Mouse (Mus musculus) intestine, embryonic 16.5 days (tissue): ENCODE data around the gene Cacna1e. TPM values are rescaled to one million over a fixed set of nuclear protein-coding genes. Genes with fewer than 3 reads are reported as not detected.

Experiments
- ATAC-seq: fragments of 200-750 bp; cut with Nextera tagmentation; 2 replicates; pipeline ENCODE4 v1.8.0; 2017; ENCODE audit warnings: moderate TSS enrichment, moderate library complexity
- H3K27ac ChIP-seq: fragments of 300-500 bp; sonication (generic); 2 replicates; pipeline ENCODE4 v1.5.1; 2014; ENCODE audit warnings: mild to moderate bottlenecking, low read length
- H3K27me3 ChIP-seq: fragments of 300-500 bp; sonication (generic); replicated peaks from 2 replicates; pipeline ENCODE4 v1.6.1; 2014; ENCODE audit warnings: low read length, control low read depth, mixed read lengths; ENCODE audit not compliant: control insufficient read depth, insufficient read depth
- H3K36me3 ChIP-seq: fragments of 300-500 bp; sonication (generic); 2 replicates; pipeline ENCODE4 v1.6.1; 2014; ENCODE audit warnings: low read length, control low read depth; ENCODE audit not compliant: control insufficient read depth, insufficient read depth
- H3K4me1 ChIP-seq: fragments of 300-500 bp; sonication (generic); 2 replicates; pipeline ENCODE4 v1.6.1; 2014; ENCODE audit warnings: low read length, control low read depth, mixed read lengths; ENCODE audit not compliant: control insufficient read depth, insufficient read depth
- H3K4me2 ChIP-seq: fragments of 300-500 bp; sonication (generic); 2 replicates; pipeline ENCODE4 v1.6.1; 2014; ENCODE audit warnings: low read depth, low read length, control low read depth
- H3K4me3 ChIP-seq: fragments of 300-500 bp; sonication (generic); 2 replicates; pipeline ENCODE4 v1.5.1; 2014; ENCODE audit warnings: mild to moderate bottlenecking, low read length
- H3K9ac ChIP-seq: fragments of 300-500 bp; sonication (generic); 2 replicates; pipeline ENCODE4 v1.6.1; 2014; ENCODE audit warnings: low read depth, low read length
- H3K9me3 ChIP-seq: fragments of 300-500 bp; sonication (generic); 2 replicates; pipeline ENCODE4 v1.6.1; 2016; ENCODE audit warnings: low read length, control low read depth; ENCODE audit not compliant: control insufficient read depth
- WGBS: fragments of 180-500 bp; shearing (Covaris S2); extraction: QIAGEN DNeasy Blood & Tissue Kit; methylation state at CpG from one replicate; pipeline ENCODE4 v1.1.7; 2014; 5-methylcytosine and 5-hydroxymethylcytosine counted together
- polyA plus RNA-seq: library from polyadenylated mRNA; unstranded; fragments of >200 nt; fragmentation: Nextera tagmentation; extraction: Ambion mirVana; gene quantifications from 2 replicates; pipeline ENCODE4 v1.2.1, GENCODE M21; 2015

Gene Cacna1e
- polyA plus RNA-seq, 1 experiment from 2014 or later = 1.3 TPM

GRCm38 (mm10) chr1:154820422-154820821, 63.9 kb downstream of the Cacna1e start:
- WGBS = 90% methylated on average over 7 of the region's 7 CpGs

GRCm38 (mm10) chr1:154819960-154820359, 64.3 kb downstream of the Cacna1e start:
- no peak overlapping the region for H3K4me2 ChIP-seq
- H3K9me3 ChIP-seq = no peaks in the 10 kb centered on the region
- WGBS = 75% methylated on average over 2 of the region's 2 CpGs
- no peak for ATAC-seq
- no peak overlapping the region for H3K9ac ChIP-seq
- H3K4me1 ChIP-seq = no peaks in the 10 kb centered on the region
- no peak overlapping the region for H3K4me3 ChIP-seq
- H3K27me3 ChIP-seq = no peaks in the 10 kb centered on the region
- H3K27ac ChIP-seq = no peak overlapping the region
- H3K36me3 ChIP-seq = no peaks in the 10 kb centered on the region

More at GRCm38 (mm10) chr1:154820422-154820821, 63.9 kb downstream of the Cacna1e start:
- Histone ChIP-seq H3K36me3 (no peaks in the 10 kb centered on the region), H3K4me2 (no peak overlapping the region), H3K4me1 (no peaks in the 10 kb centered on the region), H3K27me3 (no peaks in the 10 kb centered on the region), H3K27ac (no peak overlapping the region), H3K9me3 (no peaks in the 10 kb centered on the region), H3K4me3 (no peak overlapping the region), H3K9ac (no peak overlapping the region)
- ATAC-seq = no peak

- WGBS = 37% methylated on average over 1 of the region's 1 CpGs
- ATAC-seq = no peak
Measured at GRCm38 (mm10) chr1:154818742-154819141, 65.6 kb downstream of the Cacna1e start.

GRCm38 (mm10) chr1:154816836-154817235, 67.5 kb downstream of the Cacna1e start:
- Histone ChIP-seq H3K27me3 (no peaks in the 10 kb centered on the region), H3K9ac (no peak overlapping the region), H3K36me3 (no peaks in the 10 kb centered on the region), H3K27ac (no peak overlapping the region), H3K4me3 (no peak overlapping the region), H3K4me2 (no peak overlapping the region), H3K4me1 (no peaks in the 10 kb centered on the region), H3K9me3 (no peaks in the 10 kb centered on the region)
- no peak for ATAC-seq
- WGBS = 33% methylated on average over 6 of the region's 6 CpGs

More at GRCm38 (mm10) chr1:154818742-154819141, 65.6 kb downstream of the Cacna1e start:
- Histone ChIP-seq H3K4me3 (no peak overlapping the region), H3K9me3 (no peaks in the 10 kb centered on the region), H3K9ac (no peak overlapping the region), H3K36me3 (no peaks in the 10 kb centered on the region), H3K27ac (no peak overlapping the region), H3K4me1 (no peaks in the 10 kb centered on the region), H3K4me2 (no peak overlapping the region), H3K27me3 (no peaks in the 10 kb centered on the region)

- H3K27me3 ChIP-seq = no peaks in the 10 kb centered on the region
- no peak for ATAC-seq
- no peaks in the 10 kb centered on the region for H3K9me3 ChIP-seq
- H3K4me2 ChIP-seq = no peak overlapping the region
- H3K27ac ChIP-seq = no peak overlapping the region
- WGBS = 89% methylated on average over 3 of the region's 3 CpGs
- no peak overlapping the region for H3K9ac ChIP-seq
- no peaks in the 10 kb centered on the region for H3K4me1 ChIP-seq
- no peaks in the 10 kb centered on the region for H3K36me3 ChIP-seq
- no peak overlapping the region for H3K4me3 ChIP-seq
Measured at GRCm38 (mm10) chr1:154816267-154816666, 68.0 kb downstream of the Cacna1e start.

GRCm38 (mm10) chr1:154805742-154806141, 78.6 kb downstream of the Cacna1e start:
- Histone ChIP-seq H3K9me3 (no peaks in the 10 kb centered on the region), H3K36me3 (no peaks in the 10 kb centered on the region), H3K27me3 (no peaks in the 10 kb centered on the region), H3K27ac (no peak overlapping the region), H3K4me1 (no peaks in the 10 kb centered on the region), H3K9ac (no peak overlapping the region), H3K4me3 (no peak overlapping the region), H3K4me2 (no peak overlapping the region)
- no peak for ATAC-seq
- 70% methylated on average over 1 of the region's 1 CpGs for WGBS

GRCm38 (mm10) chr1:154805038-154805437, 79.3 kb downstream of the Cacna1e start:
- Histone ChIP-seq H3K27ac (no peak overlapping the region), H3K36me3 (no peaks in the 10 kb centered on the region), H3K9me3 (no peaks in the 10 kb centered on the region), H3K4me2 (no peak overlapping the region), H3K4me1 (no peaks in the 10 kb centered on the region), H3K4me3 (no peak overlapping the region), H3K27me3 (no peaks in the 10 kb centered on the region), H3K9ac (no peak overlapping the region)
- no peak for ATAC-seq
- WGBS = 94% methylated on average over 3 of the region's 3 CpGs

- WGBS = 51% methylated on average over 5 of the region's 5 CpGs
- H3K36me3 ChIP-seq = no peaks in the 10 kb centered on the region
- H3K27me3 ChIP-seq = no peaks in the 10 kb centered on the region
- no peaks in the 10 kb centered on the region for H3K9me3 ChIP-seq
- no peaks in the 10 kb centered on the region for H3K4me1 ChIP-seq
- no peak overlapping the region for H3K4me2 ChIP-seq
- ATAC-seq = no peak
- H3K9ac ChIP-seq = no peak overlapping the region
- no peak overlapping the region for H3K4me3 ChIP-seq
- no peak overlapping the region for H3K27ac ChIP-seq
Measured at GRCm38 (mm10) chr1:154802301-154802904, 81.9 kb downstream of the Cacna1e start.

GRCm38 (mm10) chr1:154799257-154799656, 85.0 kb downstream of the Cacna1e start:
- no peak for ATAC-seq
- Histone ChIP-seq H3K36me3 (no peaks in the 10 kb centered on the region), H3K4me2 (no peak overlapping the region), H3K27ac (no peak overlapping the region), H3K9ac (no peak overlapping the region), H3K9me3 (no peaks in the 10 kb centered on the region), H3K27me3 (no peaks in the 10 kb centered on the region), H3K4me3 (no peak overlapping the region), H3K4me1 (no peaks in the 10 kb centered on the region)
- 72% methylated on average over 31 of the region's 31 CpGs for WGBS

GRCm38 (mm10) chr1:154798771-154799170, 85.5 kb downstream of the Cacna1e start:
- H3K4me2 ChIP-seq = no peak overlapping the region
- no peaks in the 10 kb centered on the region for H3K9me3 ChIP-seq
- WGBS = 77% methylated on average over 2 of the region's 2 CpGs
- H3K27me3 ChIP-seq = no peaks in the 10 kb centered on the region
- no peaks in the 10 kb centered on the region for H3K36me3 ChIP-seq
- no peaks in the 10 kb centered on the region for H3K4me1 ChIP-seq
- H3K27ac ChIP-seq = no peak overlapping the region
- H3K9ac ChIP-seq = no peak overlapping the region
- ATAC-seq = no peak
- H3K4me3 ChIP-seq = no peak overlapping the region
